Mouse (Mus musculus) retina, postnatal 7 days (tissue): ENCODE data around the gene Trim7.
A peak's percentile ranks its signal among the peaks of the same experiment; 100 is the strongest.
"Not testable (repeated sequence)": the region's sequence is repeated elsewhere in the genome, so short reads cannot be mapped to it uniquely, and the experiment has no call there.

Experiments
- DNase-seq: peaks from one replicate; pipeline ENCODE4 v3.0.0-alpha.2; 2012; ENCODE audit warnings: low read depth, low spot score

Trim7 gene

GRCm38 (mm10) chr11:48825979-48826751, at the start of gene Trim7, which contains the start of gene Gm12184:
Gene Trim7, plus strand, starts transcription at chr11:48826140.
Gene Gm12184, minus strand, starts transcription at chr11:48826655.
- DNase-seq = not testable (repeated sequence)

- DNase-seq = no peak
Observed at GRCm38 (mm10) chr11:48776664-48777063, 49.3 kb upstream of the Trim7 start.

GRCm38 (mm10) chr11:48777303-48777702, 48.6 kb upstream of the Trim7 start:
- DNase-seq = no peak

GRCm38 (mm10) chr11:48779450-48779849, 46.5 kb upstream of the Trim7 start:
- DNase-seq = no peak

- DNase-seq = no peak
Observed at GRCm38 (mm10) chr11:48782243-48782642, 43.7 kb upstream of the Trim7 start.

GRCm38 (mm10) chr11:48787455-48788211, 38.3 kb upstream of the Trim7 start:
- DNase-seq = no peak

- peak; percentile 66 for DNase-seq
Observed at GRCm38 (mm10) chr11:48788311-48789089, 37.4 kb upstream of the Trim7 start.

- DNase-seq = no peak
Observed at GRCm38 (mm10) chr11:48789215-48789614, 36.7 kb upstream of the Trim7 start.

- DNase-seq = peak; percentile 79
Observed at GRCm38 (mm10) chr11:48789973-48790823, 35.7 kb upstream of the Trim7 start.

- no peak for DNase-seq
Observed at GRCm38 (mm10) chr11:48790946-48791345, 35.0 kb upstream of the Trim7 start.

GRCm38 (mm10) chr11:48791894-48792293, 34.0 kb upstream of the Trim7 start:
- not testable (repeated sequence) for DNase-seq

- DNase-seq = no peak
Observed at GRCm38 (mm10) chr11:48793184-48793583, 32.8 kb upstream of the Trim7 start.

- no peak for DNase-seq
Observed at GRCm38 (mm10) chr11:48795221-48795620, 30.7 kb upstream of the Trim7 start.

- DNase-seq = no peak
Observed at GRCm38 (mm10) chr11:48796290-48796689, 29.6 kb upstream of the Trim7 start.

- no peak for DNase-seq
Observed at GRCm38 (mm10) chr11:48797287-48797686, 28.7 kb upstream of the Trim7 start.

GRCm38 (mm10) chr11:48798308-48798707, 27.6 kb upstream of the Trim7 start:
- no peak for DNase-seq

- no peak for DNase-seq
Observed at GRCm38 (mm10) chr11:48798984-48799920, 26.7 kb upstream of the Trim7 start.

- peak; percentile 86 for DNase-seq
Observed at GRCm38 (mm10) chr11:48799921-48800701, 25.8 kb upstream of the Trim7 start, which contains the start of gene Rack1. Gene Rack1, plus strand, starts transcription at chr11:48800332.
